Mouse (Mus musculus): Measurements from ENCODE around the gene Asnsd1. TPM values are rescaled to one million over a fixed set of nuclear protein-coding genes. Genes with fewer than 3 reads are reported as not detected.
"Not testable (repeated sequence)": the region's sequence is repeated elsewhere in the genome, so short reads cannot be mapped to it uniquely, and the experiment has no call there.

The Asnsd1 gene
- polyA plus RNA-seq, 1 experiment from 2014 or later, result 109 TPM

DNA sequence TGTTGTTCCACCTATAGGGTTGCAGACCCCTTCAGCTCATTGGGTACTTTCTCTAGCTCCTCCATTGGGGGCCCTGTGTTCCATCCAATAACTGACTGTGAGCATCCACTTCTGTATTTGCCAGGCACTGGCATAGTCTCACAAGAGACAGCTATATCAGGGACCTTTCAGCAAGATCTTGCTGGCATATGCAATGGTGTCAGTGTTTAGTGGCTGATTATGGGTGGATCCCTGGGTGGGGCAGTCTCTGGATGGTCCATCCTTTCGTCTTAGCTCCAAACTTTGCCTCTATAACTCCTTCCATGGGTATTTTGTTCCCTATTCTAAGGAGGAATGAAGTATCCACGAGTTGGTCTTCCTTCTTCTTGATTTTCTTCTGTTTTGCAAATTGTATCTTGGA, 15.1 kb downstream of the Asnsd1 start:
- not testable (repeated sequence) for H3K4me1 ChIP-seq (replicated peaks; ENCODE audit: control insufficient read depth, insufficient read depth, low read length); H3K27ac ChIP-seq (ENCODE audit: low read depth, low read length); H3K27me3 ChIP-seq (ENCODE audit: control insufficient read depth, insufficient read depth, low read length); H3K9ac ChIP-seq (ENCODE audit: low read length); H3K36me3 ChIP-seq (ENCODE audit: control insufficient read depth, insufficient read depth, low read length); H3K4me3 ChIP-seq (ENCODE audit: low read depth, low read length); ATAC-seq (replicated peaks; ENCODE audit: low FRiP score); H3K4me2 ChIP-seq (ENCODE audit: low read depth, low read length, severe bottlenecking); DNase-seq (ENCODE audit: low spot score); H3K9me3 ChIP-seq (ENCODE audit: control insufficient read depth, low read length)
- 57% methylated on average over 2 of the region's 2 CpGs for WGBS

DNA sequence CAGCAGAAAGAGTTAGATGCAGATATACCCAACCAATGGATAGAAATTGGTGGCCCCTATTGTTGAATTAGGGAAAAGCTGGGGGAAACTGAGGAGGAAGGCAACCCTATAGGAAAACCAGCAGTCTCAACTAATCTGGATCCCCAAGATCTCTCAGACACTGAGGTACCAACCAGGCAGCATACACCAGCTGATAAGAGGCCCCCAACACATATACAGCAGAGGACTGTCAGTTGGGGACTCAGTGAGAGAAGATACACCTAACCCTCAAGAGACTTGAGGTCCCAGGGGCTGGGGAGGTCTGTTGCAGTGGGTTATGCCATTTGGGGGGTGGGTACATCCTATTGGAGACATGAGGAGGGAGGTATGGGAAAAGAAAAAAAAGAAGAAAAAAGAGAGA, 17.1 kb downstream of the Asnsd1 start:
- Histone ChIP-seq H3K4me3 (ENCODE audit: low read depth, low read length) (no peak overlapping the region), H3K4me1 (replicated peaks; ENCODE audit: control insufficient read depth, insufficient read depth, low read length) (no peaks in the 10 kb centered on the region), H3K27me3 (ENCODE audit: control insufficient read depth, insufficient read depth, low read length) (no peaks in the 10 kb centered on the region), H3K9me3 (ENCODE audit: control insufficient read depth, low read length) (no peaks in the 10 kb centered on the region), H3K4me2 (ENCODE audit: low read depth, low read length, severe bottlenecking) (no peak overlapping the region), H3K9ac (ENCODE audit: low read length) (no peak overlapping the region), H3K36me3 (ENCODE audit: control insufficient read depth, insufficient read depth, low read length) (no peaks in the 10 kb centered on the region), H3K27ac (ENCODE audit: low read depth, low read length) (no peak overlapping the region)
- ATAC-seq (replicated peaks; ENCODE audit: low FRiP score), result no peak
- DNase-seq (ENCODE audit: low spot score), result no peak

DNA sequence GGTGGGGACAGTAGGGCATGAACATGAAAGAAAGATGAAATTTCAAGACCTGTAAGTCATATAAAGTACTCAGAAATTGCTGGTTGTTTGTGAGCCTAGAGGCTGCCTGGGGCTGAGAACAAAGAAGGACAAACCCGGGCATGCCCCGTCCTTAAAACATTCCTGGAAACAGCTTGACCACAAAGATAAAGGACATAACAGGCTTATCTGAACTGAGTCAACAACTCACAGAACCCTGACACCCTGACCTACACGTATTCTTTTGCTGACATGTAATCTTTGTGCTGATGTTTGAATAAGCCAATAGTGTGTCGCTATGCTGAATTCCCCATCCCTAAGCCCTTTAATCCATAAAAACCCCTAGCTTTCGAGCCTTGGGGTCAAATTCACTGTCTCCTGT, 19.0 kb downstream of the Asnsd1 start:
- not testable (repeated sequence) for H3K4me1 ChIP-seq (replicated peaks; ENCODE audit: control insufficient read depth, insufficient read depth, low read length)
- 82% methylated on average over 5 of the region's 5 CpGs for WGBS

DNA sequence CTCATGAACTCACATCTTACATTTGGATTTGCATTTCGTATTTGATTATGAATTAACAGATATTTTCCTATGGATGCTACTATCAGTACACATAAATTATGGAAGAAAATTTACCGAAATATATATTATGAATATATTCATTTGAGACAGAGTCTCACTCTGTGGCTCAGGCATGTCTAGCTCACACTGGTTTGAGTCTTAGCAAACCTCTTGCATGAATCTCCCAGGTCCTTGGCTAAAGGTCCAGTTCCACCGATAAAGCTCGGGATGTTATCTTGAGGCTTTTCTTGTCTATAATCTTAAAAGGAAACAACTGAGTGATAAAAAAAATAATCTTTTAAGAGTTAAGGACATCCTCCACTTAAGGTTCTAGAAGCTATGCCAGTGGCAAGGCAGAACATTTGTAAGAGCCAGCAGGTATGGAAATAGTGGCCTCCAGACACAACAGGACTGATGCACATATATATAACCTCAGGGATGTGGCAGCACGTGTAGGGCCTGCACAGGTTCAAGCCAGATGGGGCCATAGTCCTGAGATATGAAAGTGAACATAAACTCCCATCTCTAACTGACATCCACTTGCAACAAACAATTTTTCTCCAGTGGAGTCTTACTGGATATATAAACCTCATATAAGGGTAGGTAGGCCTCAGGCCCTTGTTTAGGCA, 27.6 kb downstream of the Asnsd1 start:
- Histone ChIP-seq H3K4me1 (replicated peaks; ENCODE audit: control insufficient read depth, insufficient read depth, low read length) (no peaks in the 10 kb centered on the region), H3K9me3 (ENCODE audit: control insufficient read depth, low read length) (no peaks in the 10 kb centered on the region), H3K4me3 (ENCODE audit: low read depth, low read length) (no peak overlapping the region), H3K27me3 (ENCODE audit: control insufficient read depth, insufficient read depth, low read length) (no peaks in the 10 kb centered on the region), H3K4me2 (ENCODE audit: low read depth, low read length, severe bottlenecking) (no peak overlapping the region), H3K36me3 (ENCODE audit: control insufficient read depth, insufficient read depth, low read length) (peaks cover 2% of the 10 kb centered on the region; the same call in 1 of the 2 replicates), H3K9ac (ENCODE audit: low read length) (no peak overlapping the region), H3K27ac (ENCODE audit: low read depth, low read length) (no peak overlapping the region)
- ATAC-seq (replicated peaks; ENCODE audit: low FRiP score) (no peak), DNase-seq (ENCODE audit: low spot score) (no peak)
- WGBS, result 96% methylated on average over 5 of the region's 5 CpGs

More for the DNA sequence above, 19.0 kb downstream of the Asnsd1 start:
- H3K4me2 ChIP-seq (ENCODE audit: low read depth, low read length, severe bottlenecking); DNase-seq (ENCODE audit: low spot score); H3K4me3 ChIP-seq (ENCODE audit: low read depth, low read length); H3K36me3 ChIP-seq (ENCODE audit: control insufficient read depth, insufficient read depth, low read length); H3K27ac ChIP-seq (ENCODE audit: low read depth, low read length); H3K9me3 ChIP-seq (ENCODE audit: control insufficient read depth, low read length); H3K9ac ChIP-seq (ENCODE audit: low read length); ATAC-seq (replicated peaks; ENCODE audit: low FRiP score); H3K27me3 ChIP-seq (ENCODE audit: control insufficient read depth, insufficient read depth, low read length): not testable (repeated sequence)

DNA sequence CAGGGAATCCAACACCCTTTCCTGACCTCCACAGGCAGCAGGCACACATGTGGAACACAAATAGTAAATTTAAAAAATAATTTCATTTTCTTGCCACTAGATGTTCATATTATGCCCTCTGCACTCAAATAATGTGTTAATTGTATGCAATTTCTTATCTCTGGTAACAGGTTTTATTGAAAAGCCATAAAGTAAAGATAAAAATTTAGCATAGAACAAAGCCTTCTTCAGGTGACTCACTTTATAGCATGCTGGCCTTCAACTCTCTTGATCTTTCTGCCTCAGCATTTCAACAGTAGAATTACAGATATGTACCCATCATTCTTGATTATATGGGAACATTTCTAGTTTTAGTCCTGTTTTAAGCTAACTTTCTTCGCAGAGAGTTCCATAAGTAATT, 28.3 kb downstream of the Asnsd1 start:
- Histone ChIP-seq H3K27ac (ENCODE audit: low read depth, low read length) (no peak overlapping the region), H3K27me3 (ENCODE audit: control insufficient read depth, insufficient read depth, low read length) (no peaks in the 10 kb centered on the region), H3K4me3 (ENCODE audit: low read depth, low read length) (no peak overlapping the region), H3K9ac (ENCODE audit: low read length) (no peak overlapping the region), H3K4me2 (ENCODE audit: low read depth, low read length, severe bottlenecking) (no peak overlapping the region), H3K4me1 (replicated peaks; ENCODE audit: control insufficient read depth, insufficient read depth, low read length) (no peaks in the 10 kb centered on the region), H3K36me3 (ENCODE audit: control insufficient read depth, insufficient read depth, low read length) (peaks cover 2% of the 10 kb centered on the region; the same call in 1 of the 2 replicates), H3K9me3 (ENCODE audit: control insufficient read depth, low read length) (no peaks in the 10 kb centered on the region)
- 94% methylated on average over 1 of the region's 1 CpGs for WGBS
- DNase-seq (ENCODE audit: low spot score) (no peak), ATAC-seq (replicated peaks; ENCODE audit: low FRiP score) (no peak)

DNA sequence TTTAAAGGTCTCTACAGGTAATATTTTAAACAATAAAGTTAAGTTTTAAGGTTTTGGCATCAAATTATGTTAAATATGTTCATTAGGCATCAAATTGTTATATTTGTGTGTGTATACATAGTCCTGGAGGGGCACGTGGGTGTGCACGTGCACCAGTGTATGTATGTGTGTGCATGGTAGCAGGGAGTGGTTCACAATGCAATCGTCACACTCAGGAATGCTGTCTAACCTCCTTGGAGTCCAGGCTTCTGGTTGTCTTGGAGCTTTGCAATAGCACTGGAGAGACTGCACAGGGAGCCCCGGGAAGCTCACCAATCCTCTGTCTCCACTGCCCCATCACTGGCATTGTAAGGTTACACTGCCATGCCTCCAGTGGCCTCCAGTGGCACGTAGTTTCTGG, 29.3 kb downstream of the Asnsd1 start:
- Histone ChIP-seq H3K36me3 (ENCODE audit: control insufficient read depth, insufficient read depth, low read length) (peaks cover 2% of the 10 kb centered on the region; the same call in 1 of the 2 replicates), H3K4me1 (replicated peaks; ENCODE audit: control insufficient read depth, insufficient read depth, low read length) (no peaks in the 10 kb centered on the region), H3K9ac (ENCODE audit: low read length) (no peak overlapping the region), H3K4me2 (ENCODE audit: low read depth, low read length, severe bottlenecking) (no peak overlapping the region), H3K4me3 (ENCODE audit: low read depth, low read length) (no peak overlapping the region), H3K27ac (ENCODE audit: low read depth, low read length) (no peak overlapping the region), H3K27me3 (ENCODE audit: control insufficient read depth, insufficient read depth, low read length) (no peaks in the 10 kb centered on the region), H3K9me3 (ENCODE audit: control insufficient read depth, low read length) (no peaks in the 10 kb centered on the region)
- 95% methylated on average over 5 of the region's 5 CpGs for WGBS
- no peak for ATAC-seq (replicated peaks; ENCODE audit: low FRiP score)
- no peak for DNase-seq (ENCODE audit: low spot score)

DNA sequence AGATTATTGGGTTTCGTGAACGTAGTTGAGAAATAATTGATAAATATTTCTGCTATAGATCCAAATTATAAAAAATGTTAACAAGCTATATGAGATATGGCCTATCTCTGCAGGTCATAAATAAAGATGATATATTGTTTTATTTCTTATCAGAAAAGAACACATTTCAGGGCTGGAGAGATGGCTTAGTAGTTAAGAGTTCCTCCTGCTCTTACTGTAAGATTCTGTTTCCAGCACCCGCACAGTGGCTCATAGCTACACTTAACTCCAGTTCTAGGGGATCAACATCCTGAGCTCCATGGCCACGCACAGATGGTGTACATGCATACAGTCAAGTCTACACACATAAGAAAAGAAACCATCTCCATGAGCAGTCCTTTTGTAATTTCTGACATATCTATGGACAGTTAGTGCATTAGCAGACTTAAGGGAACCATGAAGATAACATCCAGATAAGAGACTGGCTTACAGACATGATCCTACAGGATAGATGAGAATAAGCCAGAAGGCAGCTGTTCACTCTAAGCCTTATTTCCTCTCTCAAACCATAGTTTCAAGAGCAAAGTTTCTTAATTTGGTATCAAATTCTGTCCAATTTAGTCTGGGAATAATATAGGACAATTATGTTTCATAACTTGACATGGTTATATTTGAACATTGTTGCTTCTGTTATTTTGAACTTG, 30.7 kb downstream of the Asnsd1 start:
- DNase-seq (ENCODE audit: low spot score), result no peak
- H3K9ac ChIP-seq (ENCODE audit: low read length), result no peak overlapping the region
- no peak overlapping the region for H3K4me2 ChIP-seq (ENCODE audit: low read depth, low read length, severe bottlenecking)
- no peaks in the 10 kb centered on the region for H3K4me1 ChIP-seq (replicated peaks; ENCODE audit: control insufficient read depth, insufficient read depth, low read length)
- H3K9me3 ChIP-seq (ENCODE audit: control insufficient read depth, low read length), result no peaks in the 10 kb centered on the region
- 96% methylated on average over 4 of the region's 4 CpGs for WGBS
- peaks cover 2% of the 10 kb centered on the region; the same call in 1 of the 2 replicates for H3K36me3 ChIP-seq (ENCODE audit: control insufficient read depth, insufficient read depth, low read length)
- no peaks in the 10 kb centered on the region for H3K27me3 ChIP-seq (ENCODE audit: control insufficient read depth, insufficient read depth, low read length)
- ATAC-seq (replicated peaks; ENCODE audit: low FRiP score), result no peak
- no peak overlapping the region for H3K4me3 ChIP-seq (ENCODE audit: low read depth, low read length)
- no peak overlapping the region for H3K27ac ChIP-seq (ENCODE audit: low read depth, low read length)

DNA sequence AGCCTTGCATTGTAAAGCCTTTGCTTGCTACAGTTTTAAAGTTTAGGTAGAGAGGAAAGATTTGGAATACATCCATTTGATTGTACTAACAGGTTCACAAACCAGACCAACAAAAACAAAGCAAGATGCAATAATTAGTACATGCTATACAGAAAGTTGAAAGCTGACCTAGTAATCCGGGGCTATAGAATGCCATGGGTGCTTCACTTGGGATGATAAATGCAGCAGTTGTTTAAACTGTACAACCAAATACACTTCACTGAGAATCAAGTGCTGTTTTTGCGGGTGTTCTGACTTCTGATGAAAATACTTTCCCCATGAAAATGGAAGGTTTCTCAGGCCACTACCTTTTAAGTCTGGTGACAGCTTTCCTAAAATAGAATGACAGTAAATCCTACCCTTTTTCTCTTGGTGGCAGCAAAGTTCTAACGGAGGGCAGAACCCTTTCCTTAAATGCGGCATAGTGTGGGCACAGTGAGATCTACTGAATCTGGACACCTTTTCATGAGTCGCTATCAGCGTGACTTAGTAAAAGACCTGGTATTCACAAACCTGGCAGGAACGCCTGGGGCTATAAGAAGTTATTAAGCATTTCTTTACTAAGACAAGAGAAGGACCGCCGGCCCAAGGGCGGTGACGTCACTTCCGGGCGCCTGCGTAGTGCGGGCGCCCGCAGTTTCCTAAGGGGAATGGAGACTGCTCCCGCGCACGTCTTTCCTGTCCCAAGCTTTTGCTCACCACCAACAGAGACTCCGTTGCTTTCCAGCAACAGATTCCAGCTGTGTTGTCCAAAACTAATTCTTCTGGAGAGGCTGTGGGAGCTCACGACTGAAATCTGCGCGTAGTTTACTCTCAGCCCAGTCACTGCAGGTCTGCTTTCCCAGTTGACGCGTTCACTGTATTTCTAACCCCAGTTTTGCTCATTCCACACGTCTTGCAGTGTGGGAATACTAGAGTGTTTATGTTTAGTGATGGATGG, 39.3 kb downstream of the Asnsd1 start, which contains the start of gene Osgepl1:
Gene Osgepl1 (plus strand): TSS at position 636 of the 979 bp plus-strand sequence.
- peak within 1 kb of the TSS; percentile 59 for H3K4me2 ChIP-seq (ENCODE audit: low read depth, low read length, severe bottlenecking)
- peak within 1 kb of the TSS; percentile 51 for H3K4me3 ChIP-seq (ENCODE audit: low read depth, low read length)
- peak; percentile 98 for ATAC-seq (replicated peaks; ENCODE audit: low FRiP score)
- no peaks in the 10 kb centered on the region for H3K4me1 ChIP-seq (replicated peaks; ENCODE audit: control insufficient read depth, insufficient read depth, low read length)
- H3K27ac ChIP-seq (ENCODE audit: low read depth, low read length), result peak within 1 kb of the TSS; percentile 37
- H3K9me3 ChIP-seq (ENCODE audit: control insufficient read depth, low read length), result no peaks in the 10 kb centered on the region
- H3K36me3 ChIP-seq (ENCODE audit: control insufficient read depth, insufficient read depth, low read length), result no peaks in the 10 kb centered on the region; the same call in 1 of the 2 replicates
- H3K9ac ChIP-seq (ENCODE audit: low read length), result peak within 1 kb of the TSS; percentile 74
- WGBS, result 3% methylated on average over 27 of the region's 27 CpGs
- H3K27me3 ChIP-seq (ENCODE audit: control insufficient read depth, insufficient read depth, low read length), result no peaks in the 10 kb centered on the region
- peak; percentile 90 for DNase-seq (ENCODE audit: low spot score)

Measured in forebrain, embryonic 11.5 days (tissue).